Mouse (Mus musculus): ENCODE results near the gene Tmem17. TPM values are rescaled to one million over a fixed set of nuclear protein-coding genes. Genes with fewer than 3 reads are reported as not detected.

Gene Tmem17
- polyA plus RNA-seq, 1 experiment, result 5.6 TPM

DNA sequence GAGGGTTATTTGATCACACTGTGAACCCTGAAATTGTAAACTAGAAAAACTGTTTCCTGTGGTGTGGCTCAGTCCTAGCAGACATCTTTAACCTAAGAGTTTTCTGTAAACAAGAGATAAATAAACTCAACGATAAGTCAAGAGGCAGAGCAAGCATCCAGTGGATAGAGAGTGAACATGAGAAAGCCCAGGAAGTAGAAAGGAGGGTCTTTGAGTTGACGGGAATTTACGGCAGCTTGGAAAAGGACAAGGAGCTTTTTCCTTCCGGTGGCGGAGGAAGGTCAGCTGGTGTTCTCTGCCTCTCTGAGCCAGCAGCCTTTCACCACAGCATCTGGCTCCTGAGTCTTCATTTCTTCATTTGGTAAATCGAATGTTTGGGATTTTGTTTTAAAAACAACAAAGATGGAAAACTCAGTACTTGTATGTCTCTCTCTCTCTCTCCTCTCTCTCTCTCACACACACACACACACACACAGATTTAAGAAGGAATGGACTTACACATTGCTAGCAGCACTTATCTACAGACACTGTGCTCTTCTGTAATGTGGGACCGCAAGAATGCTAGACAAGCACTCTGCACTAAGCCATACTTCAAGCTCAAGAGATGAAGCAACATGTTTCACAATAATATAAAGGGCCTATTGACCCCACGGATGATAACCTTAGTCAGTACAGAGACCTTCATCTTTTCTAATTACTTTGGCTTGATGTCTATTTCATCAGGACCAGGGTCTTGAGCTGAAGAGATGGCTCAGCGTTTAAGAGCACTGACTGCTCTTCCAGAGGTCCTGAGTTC lies 10.9 kb upstream of the Tmem17 start:
- no peaks in the 10 kb centered on the region for H3K4me1 ChIP-seq (ENCODE audit: control insufficient read depth, insufficient read depth, low read length)
- H3K4me3 ChIP-seq (ENCODE audit: insufficient read depth, low read length), result no peak overlapping the region
- TF ChIP-seq POLR2A (IDR thresholded peaks at IDR 0.05; ENCODE audit: low read depth, low read length) (no peak), CTCF (IDR thresholded peaks at IDR 0.05; ENCODE audit: borderline replicate concordance, insufficient read depth, low read length) (no peak)
- no peak overlapping the region for H3K27ac ChIP-seq (ENCODE audit: insufficient read depth, low read length)

DNA sequence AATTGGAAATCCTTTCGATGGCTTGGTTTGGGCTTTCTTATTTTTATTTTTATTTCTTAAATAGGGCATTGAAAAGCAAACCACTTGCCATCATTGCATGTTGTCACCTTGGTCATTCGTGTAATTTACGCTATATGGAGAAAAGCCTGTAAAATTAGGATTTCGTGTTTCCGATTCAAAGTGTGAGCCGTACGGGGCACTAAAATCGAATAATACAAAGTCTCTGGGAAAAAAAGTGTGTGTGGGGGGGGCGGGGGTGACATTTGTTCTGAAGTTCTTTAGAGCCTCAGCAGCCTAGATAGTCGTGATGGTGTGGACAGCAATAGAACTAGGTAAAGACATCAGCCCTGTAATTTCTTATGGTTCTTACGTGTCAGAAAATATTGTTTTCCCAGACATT lies 1.2 kb downstream of the Tmem17 start:
- Histone ChIP-seq H3K4me3 (ENCODE audit: insufficient read depth, low read length) (peak overlapping the region; percentile 38; the same call in 1 of the 2 replicates), H3K4me1 (ENCODE audit: control insufficient read depth, insufficient read depth, low read length) (no peaks in the 10 kb centered on the region)
- no peak for TF ChIP-seq POLR2A (IDR thresholded peaks at IDR 0.05; ENCODE audit: low read depth, low read length)
- TF ChIP-seq CTCF (IDR thresholded peaks at IDR 0.05; ENCODE audit: borderline replicate concordance, insufficient read depth, low read length), result no peak

DNA sequence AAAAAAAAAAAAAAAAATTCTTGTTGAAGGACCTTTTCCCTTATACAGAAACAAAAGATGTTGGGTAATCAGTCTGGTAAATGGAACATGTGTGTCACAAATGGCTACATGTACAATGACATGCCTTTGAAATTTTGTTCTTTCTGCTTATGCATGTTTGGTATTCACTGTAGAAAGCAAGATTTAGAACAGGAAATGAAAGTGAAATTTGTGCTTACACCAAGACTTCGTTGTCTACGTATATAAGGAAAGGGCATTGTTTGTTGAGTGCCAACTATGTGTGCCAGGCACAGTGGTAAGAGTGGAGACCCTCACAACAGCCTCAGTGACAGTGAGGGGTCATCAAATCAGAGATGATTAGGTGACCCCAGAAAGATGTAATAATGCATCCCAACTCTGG lies 3.2 kb downstream of the Tmem17 start:
- no peak overlapping the region for H3K4me3 ChIP-seq (ENCODE audit: insufficient read depth, low read length)
- H3K27ac ChIP-seq (ENCODE audit: insufficient read depth, low read length), result no peak overlapping the region
- TF ChIP-seq CTCF (IDR thresholded peaks at IDR 0.05; ENCODE audit: borderline replicate concordance, insufficient read depth, low read length) (no peak), POLR2A (IDR thresholded peaks at IDR 0.05; ENCODE audit: low read depth, low read length) (no peak)
- H3K4me1 ChIP-seq (ENCODE audit: control insufficient read depth, insufficient read depth, low read length), result no peaks in the 10 kb centered on the region

More for the DNA sequence above, 1.2 kb downstream of the Tmem17 start:
- H3K27ac ChIP-seq (ENCODE audit: insufficient read depth, low read length), result peak overlapping the region; percentile 74

DNA sequence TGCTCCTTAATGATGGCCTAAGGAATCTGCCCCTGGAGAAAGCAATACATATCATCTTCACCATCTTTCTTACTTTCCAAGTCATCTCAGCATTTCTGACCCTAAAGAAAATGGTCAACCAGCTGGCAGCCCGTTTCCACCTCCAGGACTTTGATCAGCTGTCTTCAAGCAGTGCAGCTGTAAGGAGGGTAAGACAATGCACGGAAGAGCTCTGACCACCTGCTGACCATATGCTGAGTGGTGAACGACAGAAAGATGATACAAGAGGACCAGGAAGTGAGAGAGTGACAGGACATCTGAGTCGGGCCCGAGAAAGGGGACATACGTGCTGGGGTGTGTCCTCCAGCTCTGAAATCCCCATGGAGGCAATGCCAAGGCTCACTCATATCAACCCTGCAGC lies 6.6 kb downstream of the Tmem17 start:
- Histone ChIP-seq H3K4me3 (ENCODE audit: insufficient read depth, low read length) (no peak overlapping the region), H3K27ac (ENCODE audit: insufficient read depth, low read length) (no peak overlapping the region), H3K4me1 (ENCODE audit: control insufficient read depth, insufficient read depth, low read length) (no peaks in the 10 kb centered on the region)
- TF ChIP-seq CTCF (IDR thresholded peaks at IDR 0.05; ENCODE audit: borderline replicate concordance, insufficient read depth, low read length), result no peak
- no peak for TF ChIP-seq POLR2A (IDR thresholded peaks at IDR 0.05; ENCODE audit: low read depth, low read length)

DNA sequence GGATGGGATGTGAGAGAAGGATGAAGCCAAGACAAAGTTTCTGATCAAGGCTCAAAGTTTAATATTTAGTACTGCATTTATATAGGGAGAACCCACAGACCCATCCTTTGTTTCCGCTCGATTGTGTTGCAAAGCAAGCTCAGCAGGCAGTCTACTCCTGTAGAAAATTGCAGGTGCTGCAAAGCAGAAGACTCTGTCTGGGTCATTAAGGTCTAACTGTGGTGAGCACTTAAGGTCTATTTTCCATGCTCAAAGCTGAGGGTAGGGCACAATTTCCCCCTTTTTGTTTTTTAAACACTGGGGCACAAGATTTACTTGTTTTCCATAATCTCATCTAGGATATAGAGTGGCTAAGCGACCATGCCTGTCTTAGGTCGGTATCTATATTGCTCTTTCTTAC lies 8.4 kb downstream of the Tmem17 start:
- Histone ChIP-seq H3K4me3 (ENCODE audit: insufficient read depth, low read length) (no peak overlapping the region), H3K27ac (ENCODE audit: insufficient read depth, low read length) (no peak overlapping the region), H3K4me1 (ENCODE audit: control insufficient read depth, insufficient read depth, low read length) (no peaks in the 10 kb centered on the region)
- TF ChIP-seq CTCF (IDR thresholded peaks at IDR 0.05; ENCODE audit: borderline replicate concordance, insufficient read depth, low read length) (no peak), POLR2A (IDR thresholded peaks at IDR 0.05; ENCODE audit: low read depth, low read length) (no peak)

DNA sequence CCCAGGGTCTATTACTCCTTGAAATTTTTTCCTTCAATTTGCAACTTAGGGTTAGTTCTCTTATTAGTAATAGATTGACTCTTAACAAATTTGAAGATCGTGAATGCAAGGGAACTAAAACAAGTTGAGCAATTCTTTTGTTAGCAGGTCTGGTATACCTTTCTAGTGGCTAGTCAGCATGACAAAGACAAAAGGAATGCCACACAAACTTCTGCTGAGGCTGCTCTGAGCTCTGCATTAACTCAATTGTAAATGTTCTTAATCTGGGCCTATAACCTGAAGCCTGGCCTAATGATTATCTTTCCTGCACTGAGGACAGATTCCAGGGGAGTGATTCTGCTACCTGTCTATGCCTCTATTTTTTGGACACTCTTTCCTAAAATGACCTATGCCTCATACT lies 12.7 kb downstream of the Tmem17 start:
- H3K4me1 ChIP-seq (ENCODE audit: control insufficient read depth, insufficient read depth, low read length), result no peaks in the 10 kb centered on the region
- H3K27ac ChIP-seq (ENCODE audit: insufficient read depth, low read length), result no peak overlapping the region
- no peak overlapping the region for H3K4me3 ChIP-seq (ENCODE audit: insufficient read depth, low read length)
- TF ChIP-seq CTCF (IDR thresholded peaks at IDR 0.05; ENCODE audit: borderline replicate concordance, insufficient read depth, low read length), result no peak
- no peak for TF ChIP-seq POLR2A (IDR thresholded peaks at IDR 0.05; ENCODE audit: low read depth, low read length)

DNA sequence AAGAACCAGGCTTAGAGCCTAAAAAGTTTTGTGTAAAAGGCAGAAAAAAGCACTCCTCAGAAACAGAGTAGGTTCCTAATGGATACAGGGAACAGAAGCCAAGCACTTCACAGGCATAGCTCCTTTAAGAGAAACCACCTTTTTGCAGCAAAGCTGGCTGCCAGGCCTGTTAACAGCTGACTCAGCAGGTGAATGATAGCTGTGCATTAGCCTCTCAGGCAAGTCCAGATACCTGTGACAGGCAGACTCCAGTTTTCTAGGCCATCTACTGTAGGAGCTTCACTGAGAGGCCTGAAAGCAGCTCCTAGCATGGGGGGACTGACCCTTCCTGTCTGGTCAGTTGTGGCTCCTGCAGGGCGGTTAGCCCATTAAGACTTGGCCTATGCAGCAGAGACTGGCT lies 28.7 kb downstream of the Tmem17 start:
- H3K27ac ChIP-seq (ENCODE audit: insufficient read depth, low read length), result no peak overlapping the region
- no peak overlapping the region for H3K4me3 ChIP-seq (ENCODE audit: insufficient read depth, low read length)
- no peaks in the 10 kb centered on the region for H3K4me1 ChIP-seq (ENCODE audit: control insufficient read depth, insufficient read depth, low read length)
- TF ChIP-seq CTCF (IDR thresholded peaks at IDR 0.05; ENCODE audit: borderline replicate concordance, insufficient read depth, low read length), result no peak
- TF ChIP-seq POLR2A (IDR thresholded peaks at IDR 0.05; ENCODE audit: low read depth, low read length), result no peak

DNA sequence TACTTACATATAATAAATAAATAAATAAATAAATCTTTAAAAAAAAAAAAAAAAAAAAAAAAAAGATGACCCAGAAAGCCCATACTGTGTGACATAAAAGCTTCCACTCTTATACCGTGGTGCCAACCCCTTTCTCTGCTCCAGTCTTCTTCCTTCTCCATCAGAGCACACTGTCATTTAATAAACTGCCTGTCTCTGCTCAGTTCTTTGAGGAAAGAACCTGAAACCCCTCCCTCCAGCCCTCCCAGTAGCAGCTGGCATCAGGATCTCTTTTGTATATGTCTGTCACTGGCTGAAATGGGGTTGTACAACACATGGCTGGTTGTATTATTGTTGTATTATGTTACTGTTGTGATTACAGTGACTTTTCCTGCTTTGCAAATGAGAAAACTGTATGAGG lies 48.2 kb downstream of the Tmem17 start:
- no peak overlapping the region for H3K4me3 ChIP-seq (ENCODE audit: insufficient read depth, low read length)
- TF ChIP-seq POLR2A (IDR thresholded peaks at IDR 0.05; ENCODE audit: low read depth, low read length) (no peak), CTCF (IDR thresholded peaks at IDR 0.05; ENCODE audit: borderline replicate concordance, insufficient read depth, low read length) (no peak)
- H3K4me1 ChIP-seq (ENCODE audit: control insufficient read depth, insufficient read depth, low read length), result no peaks in the 10 kb centered on the region
- no peak overlapping the region for H3K27ac ChIP-seq (ENCODE audit: insufficient read depth, low read length)

DNA sequence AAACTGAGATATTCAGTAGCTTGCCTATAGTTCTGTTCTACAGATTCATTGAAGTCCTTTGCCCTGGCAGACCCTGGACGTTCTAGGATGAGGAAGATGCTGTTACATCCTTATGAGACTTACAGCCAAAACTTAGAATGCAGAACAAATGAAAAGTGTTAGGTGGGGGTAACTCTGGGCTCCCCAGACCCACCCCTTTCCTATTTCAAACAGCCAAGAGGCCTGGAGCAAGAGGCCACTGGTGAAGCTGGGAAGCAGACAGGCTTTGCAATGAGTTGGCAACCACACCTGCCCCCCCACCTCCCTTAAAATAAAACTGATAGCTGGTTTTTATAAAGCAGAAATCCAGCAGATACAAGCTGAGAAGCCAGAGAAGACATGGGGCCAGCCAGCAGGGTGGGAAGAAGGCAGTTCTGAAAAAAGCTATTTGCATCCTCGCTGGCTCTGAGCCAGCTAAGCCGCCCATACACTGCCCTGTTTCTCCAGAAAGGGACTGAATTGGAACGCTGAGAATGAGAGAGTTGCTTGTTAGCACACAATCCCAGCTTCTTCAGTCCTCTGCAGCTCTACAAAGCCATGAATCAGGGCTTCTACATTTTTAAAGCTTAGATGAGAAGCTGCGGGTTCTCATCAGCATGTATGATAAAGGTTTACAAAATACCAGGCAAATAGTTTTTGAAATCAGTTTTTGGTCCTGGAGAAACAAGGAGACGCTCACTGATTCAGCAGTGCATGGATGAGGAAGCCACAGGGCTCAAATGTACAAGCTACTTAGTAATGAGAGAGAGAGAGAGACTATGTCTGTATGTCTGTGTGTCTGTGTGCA lies 48.8 kb downstream of the Tmem17 start:
- no peak overlapping the region for H3K27ac ChIP-seq (ENCODE audit: insufficient read depth, low read length)
- no peaks in the 10 kb centered on the region for H3K4me1 ChIP-seq (ENCODE audit: control insufficient read depth, insufficient read depth, low read length)
- H3K4me3 ChIP-seq (ENCODE audit: insufficient read depth, low read length), result no peak overlapping the region
- no peak for TF ChIP-seq POLR2A (IDR thresholded peaks at IDR 0.05; ENCODE audit: low read depth, low read length)
- no peak for TF ChIP-seq CTCF (IDR thresholded peaks at IDR 0.05; ENCODE audit: borderline replicate concordance, insufficient read depth, low read length)

DNA sequence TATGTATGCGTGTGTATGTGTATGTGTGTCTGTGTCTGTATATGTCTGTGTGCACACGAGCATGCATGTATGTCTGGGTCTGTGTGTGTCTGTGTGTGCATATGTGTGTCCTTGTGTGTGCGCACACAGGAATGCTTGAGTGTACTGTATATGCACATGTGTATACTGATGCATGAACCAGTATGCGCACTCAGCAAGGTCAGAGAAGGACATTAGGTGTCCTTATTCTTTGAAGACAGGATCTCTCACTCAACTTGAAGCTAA lies 49.4 kb downstream of the Tmem17 start:
- Histone ChIP-seq H3K4me3 (ENCODE audit: insufficient read depth, low read length) (no peak overlapping the region), H3K4me1 (ENCODE audit: control insufficient read depth, insufficient read depth, low read length) (no peaks in the 10 kb centered on the region), H3K27ac (ENCODE audit: insufficient read depth, low read length) (no peak overlapping the region)
- no peak for TF ChIP-seq CTCF (IDR thresholded peaks at IDR 0.05; ENCODE audit: borderline replicate concordance, insufficient read depth, low read length)
- no peak for TF ChIP-seq POLR2A (IDR thresholded peaks at IDR 0.05; ENCODE audit: low read depth, low read length)
